Comparison of ENCODE assay signal across 8 mouse cellular contexts in genomic region chr9:21152715-21153114, GRCm38 (mm10). TPM values are rescaled to one million over a fixed set of nuclear protein-coding genes. Genes with fewer than 3 reads are reported as not detected.
DNase-seq lines count a peak whose midpoint lies in the region; ATAC-seq and TF ChIP-seq lines count a peak whose summit lies in the region.

No protein-coding gene starts in this region.

- DNase-seq in heart, adult 2 months: peak; percentile 52 to 58
- no peak for DNase-seq in heart, adult 9 months (ENCODE audit: low spot score in 2 of 2)
- DNase-seq in embryonic facial prominence, embryonic 10.5 days (ENCODE audit: low spot score): peak; percentile 78
- peak; percentile 79 for DNase-seq in layer of hippocampus, adult 9-11 months
- DNase-seq in gastrocnemius, postnatal 10 days: no peak

- TF ChIP-seq CTCF in heart, adult 2 months (IDR thresholded peaks at IDR 0.05): peak; percentile 85
- peak; percentile 55 for TF ChIP-seq CTCF in olfactory bulb, adult 2 months (IDR thresholded peaks at IDR 0.05; ENCODE audit: insufficient read depth, low read depth, low read length)

- H3K27me3 ChIP-seq in heart, adult 2 months (ENCODE audit: control insufficient read depth, insufficient read depth, low read length): no peaks in the 10 kb centered on the region
- H3K27me3 ChIP-seq in embryonic facial prominence, embryonic 10.5 days (replicated peaks; ENCODE audit: low read depth, poor library complexity, severe bottlenecking): no peaks in the 10 kb centered on the region
- no peaks in the 10 kb centered on the region for H3K27me3 ChIP-seq in lung, embryonic 16.5 days (ENCODE audit: control insufficient read depth, insufficient read depth, low read depth, low read length)

- no peak overlapping the region for H3K9ac ChIP-seq in heart, adult 2 months (ENCODE audit: low read depth, low read length)
- H3K9ac ChIP-seq in lung, embryonic 16.5 days (ENCODE audit: low read length): peak overlapping the region; percentile 60; the same call in 1 of the 2 replicates

- peak overlapping the region; percentile 71 for H3K4me2 ChIP-seq in lung, embryonic 16.5 days (ENCODE audit: low read depth, low read length)

- intact Hi-C loops in heart, adult 2 months (cut with DNase I): loop anchor here (1.0 to 5.0 kb wide), 2 partner anchors 16 to 70 kb away; no protein-coding TSS in a partner anchor

- H3K4me3 ChIP-seq in heart, adult 2 months: peak overlapping the region; percentile 35
- H3K4me3 ChIP-seq in embryonic facial prominence, embryonic 10.5 days: peak overlapping the region; percentile 52
- peak overlapping the region; percentile 41 for H3K4me3 ChIP-seq in lung, embryonic 16.5 days (ENCODE audit: low read length)
- no peak overlapping the region for H3K4me3 ChIP-seq in olfactory bulb, adult 2 months (ENCODE audit: insufficient read depth, low read depth, low read length)

- peaks cover 2% of the 10 kb centered on the region; the same call in 1 of the 2 replicates for H3K79me2 ChIP-seq in heart, adult 2 months (replicated peaks; ENCODE audit: control insufficient read depth, insufficient read depth, low read length)

- WGBS in heart, adult 2 months: 2% methylated on average over 11 of the region's 11 CpGs
- WGBS in embryonic facial prominence, embryonic 10.5 days: 4% methylated on average over 11 of the region's 11 CpGs
- WGBS in lung, embryonic 16.5 days: 2% methylated on average over 11 of the region's 11 CpGs
- WGBS in olfactory bulb, adult 2 months: 2% methylated on average over 11 of the region's 11 CpGs

- peak; percentile 44 to 59 for ATAC-seq in hematopoietic stem cell, adult 5-6 weeks (replicated peaks in 1 of 2; ENCODE audit: insufficient read depth in 1 of 2, low FRiP score in 2 of 2, low TSS enrichment in 1 of 2, low read depth in 1 of 2, poor library complexity in 2 of 2, severe bottlenecking in 2 of 2)
- peak; percentile 26; the same call in 1 of the 2 replicates for ATAC-seq in lung, embryonic 16.5 days (ENCODE audit: low read depth)

- peaks cover 4% of the 10 kb centered on the region for H3K36me3 ChIP-seq in heart, adult 2 months (ENCODE audit: control insufficient read depth, insufficient read depth, low read length)
- H3K36me3 ChIP-seq in embryonic facial prominence, embryonic 10.5 days (replicated peaks): peaks cover 7% of the 10 kb centered on the region
- no peaks in the 10 kb centered on the region for H3K36me3 ChIP-seq in lung, embryonic 16.5 days (ENCODE audit: control insufficient read depth, insufficient read depth, low read length)

- TF ChIP-seq POLR2A in heart, adult 2 months (IDR thresholded peaks at IDR 0.05; ENCODE audit: insufficient read depth, low read depth, low read length): no peak
- no peak for TF ChIP-seq POLR2A in olfactory bulb, adult 2 months (IDR thresholded peaks at IDR 0.05; ENCODE audit: insufficient read depth, low read depth, low read length)

- peaks cover 3% of the 10 kb centered on the region; the same call in 1 of the 2 replicates for H3K9me3 ChIP-seq in embryonic facial prominence, embryonic 10.5 days
- no peaks in the 10 kb centered on the region for H3K9me3 ChIP-seq in lung, embryonic 16.5 days (ENCODE audit: control insufficient read depth, low read length)

- no peak overlapping the region; the same call in 1 of the 2 replicates for H3K27ac ChIP-seq in heart, adult 2 months
- H3K27ac ChIP-seq in embryonic facial prominence, embryonic 10.5 days (replicated peaks): peak overlapping the region; percentile 82; the same call in 1 of the 2 replicates
- H3K27ac ChIP-seq in lung, embryonic 16.5 days (ENCODE audit: low read length): no peak overlapping the region; the same call in 1 of the 2 replicates
- H3K27ac ChIP-seq in olfactory bulb, adult 2 months (ENCODE audit: insufficient read depth, low read depth, low read length): no peak overlapping the region

- H3K4me1 ChIP-seq in heart, adult 2 months (ENCODE audit: control insufficient read depth, insufficient read depth, low read length): peaks cover 10% of the 10 kb centered on the region
- H3K4me1 ChIP-seq in embryonic facial prominence, embryonic 10.5 days: peaks cover 46% of the 10 kb centered on the region
- H3K4me1 ChIP-seq in lung, embryonic 16.5 days (replicated peaks; ENCODE audit: control insufficient read depth, insufficient read depth, low read length): peaks cover 30% of the 10 kb centered on the region
- H3K4me1 ChIP-seq in olfactory bulb, adult 2 months (ENCODE audit: control insufficient read depth, insufficient read depth, low read length): peaks cover 22% of the 10 kb centered on the region

- TF ChIP-seq EP300 in heart, adult 2 months (IDR thresholded peaks at IDR 0.05; ENCODE audit: insufficient read depth, low read depth, low read length): 0 out of 2 replicates have a peak, but pooled peaks have one; percentile 47

RNA-seq across cellular contexts. Expression of gene Cdc37, which starts 2.9 kb away (rescaled TPM):
- total RNA-seq in heart, adult 2 months (2021): 100 to 1,000 TPM; 150 to 162 TPM
- polyA plus RNA-seq in heart, adult 2 months (2012; rRNA removed): 62.3 and 96.1 TPM in 2 replicates
- 418 and 430 TPM in 2 replicates for polyA plus RNA-seq in embryonic facial prominence, embryonic 10.5 days (2016; fragmentation: Nextera tagmentation; extraction: Ambion mirVana)
- total RNA-seq in hematopoietic stem cell, adult 5-6 weeks (2017): 238 and 347 TPM in 2 replicates
- polyA plus RNA-seq in lung, embryonic 16.5 days (2015; fragmentation: Nextera tagmentation; extraction: Ambion mirVana): 265 and 301 TPM in 2 replicates
- 282 TPM in 1 of 2 replicates, not detected in the other for polyA plus RNA-seq in olfactory bulb, adult 2 months (2012; ENCODE audit: insufficient read depth, insufficient read length, low replicate concordance, missing spikeins)
- 100 to 1,000 TPM; 138 to 151 TPM for total RNA-seq in gastrocnemius, postnatal 10 days (2021)

RNA-seq across cellular contexts. Expression of gene Pde4a, which starts 12.8 kb away (rescaled TPM):
- total RNA-seq in heart, adult 2 months (2021): 10 to 100 TPM; 58.9 to 60.0 TPM
- 57.2 and 68.9 TPM in 2 replicates for polyA plus RNA-seq in heart, adult 2 months (2012; rRNA removed)
- 4.9 and 5.3 TPM in 2 replicates for polyA plus RNA-seq in embryonic facial prominence, embryonic 10.5 days (2016; fragmentation: Nextera tagmentation; extraction: Ambion mirVana)
- total RNA-seq in hematopoietic stem cell, adult 5-6 weeks (2017): 2.7 and 4.8 TPM in 2 replicates
- 9.7 and 11.0 TPM in 2 replicates for polyA plus RNA-seq in lung, embryonic 16.5 days (2015; fragmentation: Nextera tagmentation; extraction: Ambion mirVana)
- not detected in 2 replicates for polyA plus RNA-seq in olfactory bulb, adult 2 months (2012; ENCODE audit: insufficient read depth, insufficient read length, low replicate concordance, missing spikeins)
- total RNA-seq in gastrocnemius, postnatal 10 days (2021): 10 to 100 TPM; 22.1 to 23.2 TPM

RNA-seq across cellular contexts. Expression of gene Tyk2, which starts 21.7 kb away (rescaled TPM):
- total RNA-seq in heart, adult 2 months (2021): 1 to 10 TPM; 7.3 to 8.1 TPM
- 13.5 and 13.7 TPM in 2 replicates for polyA plus RNA-seq in heart, adult 2 months (2012; rRNA removed)
- 14.8 and 16.1 TPM in 2 replicates for polyA plus RNA-seq in embryonic facial prominence, embryonic 10.5 days (2016; fragmentation: Nextera tagmentation; extraction: Ambion mirVana)
- 12.2 and 19.4 TPM in 2 replicates for total RNA-seq in hematopoietic stem cell, adult 5-6 weeks (2017)
- 16.9 and 18.1 TPM in 2 replicates for polyA plus RNA-seq in lung, embryonic 16.5 days (2015; fragmentation: Nextera tagmentation; extraction: Ambion mirVana)
- not detected in 2 replicates for polyA plus RNA-seq in olfactory bulb, adult 2 months (2012; ENCODE audit: insufficient read depth, insufficient read length, low replicate concordance, missing spikeins)
- total RNA-seq in gastrocnemius, postnatal 10 days (2021): 1 to 10 TPM; 5.1 to 7.6 TPM

Comparison
In these comparisons a context has a peak if more than half of its experiments do, and no peak if none do; other contexts are left out.
1. DNase-seq: peak in heart, adult 2 months (2 of 2), embryonic facial prominence, embryonic 10.5 days (single experiment) and layer of hippocampus, adult 9-11 months (single experiment); none in heart, adult 9 months (0 of 2) and gastrocnemius, postnatal 10 days (single experiment).